Mouse (Mus musculus): ENCODE measurements around the gene Olfr611. TPM values are rescaled to one million over a fixed set of nuclear protein-coding genes. Genes with fewer than 3 reads are reported as not detected.
"Not testable (repeated sequence)": the region's sequence is repeated elsewhere in the genome, so short reads cannot be mapped to it uniquely, and the experiment has no call there.

The Olfr611 gene
- polyA plus RNA-seq (2014; fragmentation: Nextera tagmentation; extraction: Ambion mirVana) = not detected in 2 replicates

- not testable (repeated sequence) for H3K4me1 ChIP-seq (ENCODE audit: control insufficient read depth in 2 of 2, insufficient read depth in 2 of 2, low read length in 2 of 2); H3K36me3 ChIP-seq (ENCODE audit: control insufficient read depth, insufficient read depth, low read length)
These were observed at the start of gene Olfr611 for GRCm38 (mm10) chr7:103520746-103521145. Gene Olfr611 (minus strand): TSS chr7:103520846.

GRCm38 (mm10) chr7:103569043-103569442 is 48.4 kb upstream of the Olfr611 start, which contains the start of gene Olfr616:
Gene Olfr616 (minus strand): TSS chr7:103569143.
- H3K36me3 ChIP-seq (ENCODE audit: control insufficient read depth, insufficient read depth, low read length) = no peaks in the 10 kb centered on the region
- no peaks in the 10 kb centered on the region for H3K27me3 ChIP-seq (ENCODE audit: control insufficient read depth, insufficient read depth, low read length)
- ATAC-seq (ENCODE audit: insufficient number of reproducible peaks, insufficient read depth, low FRiP score, low read depth) = no peak
- WGBS = 77% methylated on average over 3 of the region's 3 CpGs
- no peaks in the 10 kb centered on the region for H3K9me3 ChIP-seq (ENCODE audit: control insufficient read depth, low read length)
- no peak within 1 kb of the TSS for H3K27ac ChIP-seq (replicated peaks in 1 of 2; ENCODE audit: control insufficient read depth in 1 of 2, insufficient read depth in 1 of 2, low read depth in 2 of 2, low read length in 2 of 2)
- H3K4me1 ChIP-seq (ENCODE audit: control insufficient read depth in 2 of 2, insufficient read depth in 2 of 2, low read length in 2 of 2) = no peaks in the 10 kb centered on the region
- H3K4me2 ChIP-seq (ENCODE audit: low read length) = no peak within 1 kb of the TSS
- no peak within 1 kb of the TSS for H3K4me3 ChIP-seq (ENCODE audit: control insufficient read depth in 1 of 2, insufficient read depth in 1 of 2, low read depth in 1 of 2, low read length in 2 of 2)
- H3K9ac ChIP-seq (ENCODE audit: low read length) = no peak within 1 kb of the TSS

More at GRCm38 (mm10) chr7:103520746-103521145, at the start of gene Olfr611:
- not testable (repeated sequence) for H3K4me2 ChIP-seq (ENCODE audit: low read length); ATAC-seq (ENCODE audit: insufficient number of reproducible peaks, insufficient read depth, low FRiP score, low read depth); H3K9me3 ChIP-seq (ENCODE audit: control insufficient read depth, low read length); H3K9ac ChIP-seq (ENCODE audit: low read length); H3K4me3 ChIP-seq (ENCODE audit: control insufficient read depth in 1 of 2, insufficient read depth in 1 of 2, low read depth in 1 of 2, low read length in 2 of 2); H3K27ac ChIP-seq (replicated peaks in 1 of 2; ENCODE audit: control insufficient read depth in 1 of 2, insufficient read depth in 1 of 2, low read depth in 2 of 2, low read length in 2 of 2); H3K27me3 ChIP-seq (ENCODE audit: control insufficient read depth, insufficient read depth, low read length)
- 75% methylated on average over 1 of the region's 1 CpGs for WGBS

GRCm38 (mm10) chr7:103555779-103556178 is 35.1 kb upstream of the Olfr611 start, which contains the start of gene Olfr615:
Gene Olfr615 (plus strand): TSS chr7:103556079.
- no peak for ATAC-seq (ENCODE audit: insufficient number of reproducible peaks, insufficient read depth, low FRiP score, low read depth)
- no peak within 1 kb of the TSS for H3K4me3 ChIP-seq (ENCODE audit: control insufficient read depth in 1 of 2, insufficient read depth in 1 of 2, low read depth in 1 of 2, low read length in 2 of 2)
- no peaks in the 10 kb centered on the region for H3K9me3 ChIP-seq (ENCODE audit: control insufficient read depth, low read length)
- 74% methylated on average over 2 of the region's 2 CpGs for WGBS
- H3K4me2 ChIP-seq (ENCODE audit: low read length) = no peak within 1 kb of the TSS
- no peak within 1 kb of the TSS for H3K27ac ChIP-seq (replicated peaks in 1 of 2; ENCODE audit: control insufficient read depth in 1 of 2, insufficient read depth in 1 of 2, low read depth in 2 of 2, low read length in 2 of 2)
- H3K9ac ChIP-seq (ENCODE audit: low read length) = no peak within 1 kb of the TSS
- H3K27me3 ChIP-seq (ENCODE audit: control insufficient read depth, insufficient read depth, low read length) = no peaks in the 10 kb centered on the region
- H3K4me1 ChIP-seq (ENCODE audit: control insufficient read depth in 2 of 2, insufficient read depth in 2 of 2, low read length in 2 of 2) = no peaks in the 10 kb centered on the region
- H3K36me3 ChIP-seq (ENCODE audit: control insufficient read depth, insufficient read depth, low read length) = no peaks in the 10 kb centered on the region

GRCm38 (mm10) chr7:103547774-103548173 is 27.1 kb upstream of the Olfr611 start, which contains the start of gene Olfr613:
Gene Olfr613 (plus strand): TSS chr7:103548074.
- no peak within 1 kb of the TSS for H3K4me3 ChIP-seq (ENCODE audit: control insufficient read depth in 1 of 2, insufficient read depth in 1 of 2, low read depth in 1 of 2, low read length in 2 of 2)
- no peak for ATAC-seq (ENCODE audit: insufficient number of reproducible peaks, insufficient read depth, low FRiP score, low read depth)
- no peaks in the 10 kb centered on the region for H3K27me3 ChIP-seq (ENCODE audit: control insufficient read depth, insufficient read depth, low read length)
- H3K36me3 ChIP-seq (ENCODE audit: control insufficient read depth, insufficient read depth, low read length) = no peaks in the 10 kb centered on the region
- 76% methylated on average over 2 of the region's 2 CpGs for WGBS
- H3K9ac ChIP-seq (ENCODE audit: low read length) = no peak within 1 kb of the TSS
- no peak within 1 kb of the TSS for H3K4me2 ChIP-seq (ENCODE audit: low read length)
- H3K4me1 ChIP-seq (ENCODE audit: control insufficient read depth in 2 of 2, insufficient read depth in 2 of 2, low read length in 2 of 2) = no peaks in the 10 kb centered on the region
- H3K9me3 ChIP-seq (ENCODE audit: control insufficient read depth, low read length) = no peaks in the 10 kb centered on the region; the same call in 1 of the 2 replicates
- H3K27ac ChIP-seq (replicated peaks in 1 of 2; ENCODE audit: control insufficient read depth in 1 of 2, insufficient read depth in 1 of 2, low read depth in 2 of 2, low read length in 2 of 2) = no peak within 1 kb of the TSS

GRCm38 (mm10) chr7:103542617-103543016 is 22.0 kb upstream of the Olfr611 start, which contains the start of gene Olfr612:
Gene Olfr612 (minus strand): TSS chr7:103542717.
- H3K27me3 ChIP-seq (ENCODE audit: control insufficient read depth, insufficient read depth, low read length); ATAC-seq (ENCODE audit: insufficient number of reproducible peaks, insufficient read depth, low FRiP score, low read depth); H3K36me3 ChIP-seq (ENCODE audit: control insufficient read depth, insufficient read depth, low read length); H3K4me3 ChIP-seq (ENCODE audit: control insufficient read depth in 1 of 2, insufficient read depth in 1 of 2, low read depth in 1 of 2, low read length in 2 of 2); H3K4me1 ChIP-seq (ENCODE audit: control insufficient read depth in 2 of 2, insufficient read depth in 2 of 2, low read length in 2 of 2); H3K27ac ChIP-seq (replicated peaks in 1 of 2; ENCODE audit: control insufficient read depth in 1 of 2, insufficient read depth in 1 of 2, low read depth in 2 of 2, low read length in 2 of 2); H3K9me3 ChIP-seq (ENCODE audit: control insufficient read depth, low read length); H3K4me2 ChIP-seq (ENCODE audit: low read length); H3K9ac ChIP-seq (ENCODE audit: low read length): not testable (repeated sequence)
- WGBS = 80% methylated on average over 2 of the region's 2 CpGs

GRCm38 (mm10) chr7:103512022-103512421 is 8.6 kb downstream of the Olfr611 start, which contains the start of gene Olfr610:
Gene Olfr610 (minus strand): TSS chr7:103512122.
- Histone ChIP-seq H3K9ac (ENCODE audit: low read length) (no peak within 1 kb of the TSS), H3K4me2 (ENCODE audit: low read length) (no peak within 1 kb of the TSS), H3K27ac (replicated peaks in 1 of 2; ENCODE audit: control insufficient read depth in 1 of 2, insufficient read depth in 1 of 2, low read depth in 2 of 2, low read length in 2 of 2) (no peak within 1 kb of the TSS), H3K27me3 (ENCODE audit: control insufficient read depth, insufficient read depth, low read length) (no peaks in the 10 kb centered on the region), H3K4me3 (ENCODE audit: control insufficient read depth in 1 of 2, insufficient read depth in 1 of 2, low read depth in 1 of 2, low read length in 2 of 2) (no peak within 1 kb of the TSS), H3K4me1 (ENCODE audit: control insufficient read depth in 2 of 2, insufficient read depth in 2 of 2, low read length in 2 of 2) (no peaks in the 10 kb centered on the region), H3K36me3 (ENCODE audit: control insufficient read depth, insufficient read depth, low read length) (no peaks in the 10 kb centered on the region), H3K9me3 (ENCODE audit: control insufficient read depth, low read length) (no peaks in the 10 kb centered on the region)
- no peak for ATAC-seq (ENCODE audit: insufficient number of reproducible peaks, insufficient read depth, low FRiP score, low read depth)
- 83% methylated on average over 2 of the region's 2 CpGs for WGBS

- H3K27ac ChIP-seq (replicated peaks in 1 of 2; ENCODE audit: control insufficient read depth in 1 of 2, insufficient read depth in 1 of 2, low read depth in 2 of 2, low read length in 2 of 2) = no peak within 1 kb of the TSS
- H3K9me3 ChIP-seq (ENCODE audit: control insufficient read depth, low read length) = no peaks in the 10 kb centered on the region
- H3K4me1 ChIP-seq (ENCODE audit: control insufficient read depth in 2 of 2, insufficient read depth in 2 of 2, low read length in 2 of 2) = no peaks in the 10 kb centered on the region
- H3K4me3 ChIP-seq (ENCODE audit: control insufficient read depth in 1 of 2, insufficient read depth in 1 of 2, low read depth in 1 of 2, low read length in 2 of 2) = no peak within 1 kb of the TSS
- WGBS = 50% methylated on average over 1 of the region's 1 CpGs
- H3K4me2 ChIP-seq (ENCODE audit: low read length) = no peak within 1 kb of the TSS
- ATAC-seq (ENCODE audit: insufficient number of reproducible peaks, insufficient read depth, low FRiP score, low read depth) = no peak
- no peak within 1 kb of the TSS for H3K9ac ChIP-seq (ENCODE audit: low read length)
- H3K27me3 ChIP-seq (ENCODE audit: control insufficient read depth, insufficient read depth, low read length) = no peaks in the 10 kb centered on the region
- H3K36me3 ChIP-seq (ENCODE audit: control insufficient read depth, insufficient read depth, low read length) = no peaks in the 10 kb centered on the region
These were observed 22.7 kb downstream of the Olfr611 start, which contains the start of gene Olfr609 for GRCm38 (mm10) chr7:103497962-103498361. Gene Olfr609 (minus strand): TSS chr7:103498062.

- H3K9me3 ChIP-seq (ENCODE audit: control insufficient read depth, low read length); H3K36me3 ChIP-seq (ENCODE audit: control insufficient read depth, insufficient read depth, low read length); H3K4me2 ChIP-seq (ENCODE audit: low read length); ATAC-seq (ENCODE audit: insufficient number of reproducible peaks, insufficient read depth, low FRiP score, low read depth); H3K4me1 ChIP-seq (ENCODE audit: control insufficient read depth in 2 of 2, insufficient read depth in 2 of 2, low read length in 2 of 2); H3K9ac ChIP-seq (ENCODE audit: low read length); H3K27ac ChIP-seq (replicated peaks in 1 of 2; ENCODE audit: control insufficient read depth in 1 of 2, insufficient read depth in 1 of 2, low read depth in 2 of 2, low read length in 2 of 2); H3K4me3 ChIP-seq (ENCODE audit: control insufficient read depth in 1 of 2, insufficient read depth in 1 of 2, low read depth in 1 of 2, low read length in 2 of 2); H3K27me3 ChIP-seq (ENCODE audit: control insufficient read depth, insufficient read depth, low read length): not testable (repeated sequence)
- WGBS = 88% methylated on average over 9 of the region's 9 CpGs
These were observed 43.5 kb downstream of the Olfr611 start for GRCm38 (mm10) chr7:103477106-103477505.
